Mouse (Mus musculus) liver, embryonic 14.5 days (tissue): ENCODE data around the gene Gm21976. TPM values are rescaled to one million over a fixed set of nuclear protein-coding genes. Genes with fewer than 3 reads are reported as not detected.

Experiments
- ATAC-seq: fragments of 200-750 bp; cut with Nextera tagmentation; 2 replicates; pipeline ENCODE4 v1.8.0; 2017; ENCODE audit warnings: moderate number of reproducible peaks, mild to moderate bottlenecking, moderate library complexity; ENCODE audit not compliant: insufficient read depth
- DNase-seq, 3 experiments: peaks; one replicate each; pipeline ENCODE4 v3.0.0-alpha.2; 2012 to 2013; ENCODE audit warnings: low read depth in 3 of 3, low spot score in 3 of 3
- H3K27ac ChIP-seq: fragments of 300-500 bp; sonication (generic); 2 replicates; pipeline ENCODE4 v1.5.1; 2014; ENCODE audit warnings: moderate library complexity, mild to moderate bottlenecking, control low read depth, inconsistent platforms
- H3K27me3 ChIP-seq: fragments of 300-500 bp; sonication (generic); 2 replicates; pipeline ENCODE4 v1.6.1; 2014; ENCODE audit warnings: mild to moderate bottlenecking, low read length, moderate library complexity; ENCODE audit not compliant: control insufficient read depth, insufficient read depth
- H3K36me3 ChIP-seq: fragments of 300-500 bp; sonication (generic); replicated peaks from 2 replicates; pipeline ENCODE4 v1.6.1; 2014; ENCODE audit warnings: low read depth; ENCODE audit not compliant: control insufficient read depth, insufficient read depth
- H3K4me1 ChIP-seq, 2 experiments: fragments of 200-500 bp in 1 of 2; fragments of 300-500 bp in 1 of 2; sonication (generic) in 1 of 2; replicated peaks; 2 replicates each; pipeline ENCODE4 v1.6.1; 2012 to 2014; ENCODE audit warnings: antibody characterized with exemption in 1 of 2, inconsistent platforms in 1 of 2, low read length in 1 of 2; ENCODE audit not compliant: control insufficient read depth in 2 of 2, insufficient read depth in 2 of 2
- H3K4me2 ChIP-seq: fragments of 300-500 bp; sonication (generic); 2 replicates; pipeline ENCODE4 v1.6.1; 2014; ENCODE audit warnings: low read depth, mild to moderate bottlenecking, control low read depth, moderate library complexity
- H3K4me3 ChIP-seq, 2 experiments: fragments of 200-500 bp in 1 of 2; fragments of 300-500 bp in 1 of 2; sonication (generic) in 1 of 2; 2 replicates each; pipeline ENCODE4 v1.5.1; 2012 to 2014; ENCODE audit warnings: low read depth in 2 of 2, low read length in 2 of 2, mild to moderate bottlenecking in 2 of 2, control low read depth in 1 of 2, inconsistent platforms in 1 of 2, moderate library complexity in 1 of 2; ENCODE audit not compliant: insufficient read depth in 1 of 2
- H3K9ac ChIP-seq: fragments of 300-500 bp; sonication (generic); replicated peaks from 2 replicates; pipeline ENCODE4 v1.6.1; 2014; ENCODE audit warnings: mild to moderate bottlenecking, control low read depth, moderate library complexity
- H3K9me3 ChIP-seq: fragments of 300-500 bp; sonication (generic); 2 replicates; pipeline ENCODE4 v1.6.1; 2016; ENCODE audit warnings: low read length, mixed read lengths; ENCODE audit not compliant: control insufficient read depth
- CTCF ChIP-seq: IDR thresholded peaks from 2 replicates; pipeline ENCODE4 v1.5.1; 2016; ENCODE audit warnings: antibody characterized with exemption, low read depth, control low read depth
- EP300 ChIP-seq: IDR thresholded peaks from 2 replicates; pipeline ENCODE4 v1.6.1; 2016; ENCODE audit warnings: antibody characterized with exemption, low read depth
- WGBS: fragments of 180-500 bp; shearing (Covaris S2); extraction: QIAGEN DNeasy Blood & Tissue Kit; methylation state at CpG from one replicate; pipeline ENCODE4 v1.1.7; 2014; ENCODE audit not compliant: insufficient replicate concordance; 5-methylcytosine and 5-hydroxymethylcytosine counted together
- polyA plus RNA-seq, 2 experiments: library from polyadenylated mRNA; depleted of rRNA in 1 of 2; stranded (reverse) in 1 of 2; unstranded in 1 of 2; fragments of >200 nt; fragmentation: Nextera tagmentation in 1 of 2; extraction: Ambion mirVana in 1 of 2; gene quantifications; 2 replicates each; pipeline versions ENCODE4 v1.2.1 to v1.2.3; 2012 to 2014

Gene Gm21976
- polyA plus RNA-seq, 2 experiments = not detected

- Histone ChIP-seq H3K27me3 (no peaks in the 10 kb centered on the region), H3K4me1 (no peaks in the 10 kb centered on the region), H3K4me3 (no peak overlapping the region), H3K9me3 (no peaks in the 10 kb centered on the region), H3K27ac (no peak overlapping the region), H3K4me2 (no peak overlapping the region), H3K9ac (no peak overlapping the region), H3K36me3 (no peaks in the 10 kb centered on the region)
- ATAC-seq (no peak), DNase-seq (no peak)
- WGBS = 38% methylated on average over 2 of the region's 2 CpGs
- TF ChIP-seq CTCF (peak; percentile 54), EP300 (no peak)
Measured at GRCm38 (mm10) chr13:98332106-98332505, 52.4 kb downstream of the Gm21976 start.

GRCm38 (mm10) chr13:98336205-98336604, 56.5 kb downstream of the Gm21976 start:
- 71% methylated on average over 1 of the region's 1 CpGs for WGBS
- no peak overlapping the region for H3K27ac ChIP-seq
- H3K36me3 ChIP-seq = no peaks in the 10 kb centered on the region

DNA sequence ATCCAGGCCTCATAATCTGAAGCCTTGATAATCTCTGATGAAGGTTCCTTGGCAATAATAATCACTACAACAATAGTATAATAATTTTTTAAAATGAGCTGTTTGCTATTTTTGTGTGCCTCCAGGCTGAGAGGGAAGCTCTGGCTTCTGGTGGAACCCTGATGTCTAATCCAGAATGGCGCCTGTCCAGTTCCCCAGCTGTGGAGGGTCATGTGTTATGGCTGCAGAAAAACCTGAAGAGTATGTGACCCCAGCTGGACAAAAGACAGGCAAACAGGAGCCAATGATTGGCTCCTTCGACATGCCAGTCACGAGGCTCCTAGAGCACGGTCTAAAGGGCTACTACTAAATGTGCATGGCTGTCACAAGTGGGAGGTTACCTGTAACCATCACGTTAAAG, 60.8 kb downstream of the Gm21976 start:
- 50% methylated on average over 5 of the region's 5 CpGs for WGBS
- TF ChIP-seq EP300 (no peak), CTCF (no peak)
- H3K9ac ChIP-seq = no peak overlapping the region
- DNase-seq (no peak), ATAC-seq (no peak)
- H3K4me3 ChIP-seq = no peak overlapping the region
- H3K27me3 ChIP-seq = no peaks in the 10 kb centered on the region
- no peak overlapping the region for H3K27ac ChIP-seq
- no peaks in the 10 kb centered on the region for H3K36me3 ChIP-seq
- H3K9me3 ChIP-seq = no peaks in the 10 kb centered on the region
- H3K4me2 ChIP-seq = no peak overlapping the region
- no peaks in the 10 kb centered on the region for H3K4me1 ChIP-seq

More at GRCm38 (mm10) chr13:98336205-98336604, 56.5 kb downstream of the Gm21976 start:
- DNase-seq (no peak), ATAC-seq (no peak)
- no peaks in the 10 kb centered on the region for H3K9me3 ChIP-seq
- H3K4me2 ChIP-seq = no peak overlapping the region
- no peaks in the 10 kb centered on the region for H3K4me1 ChIP-seq
- H3K9ac ChIP-seq = no peak overlapping the region
- TF ChIP-seq EP300 = no peak
- TF ChIP-seq CTCF = no peak
- no peak overlapping the region for H3K4me3 ChIP-seq
- H3K27me3 ChIP-seq = no peaks in the 10 kb centered on the region

GRCm38 (mm10) chr13:98349491-98349890, 69.8 kb downstream of the Gm21976 start:
- WGBS = 60% methylated on average over 4 of the region's 4 CpGs
- H3K4me3 ChIP-seq = no peak overlapping the region
- H3K9me3 ChIP-seq = no peaks in the 10 kb centered on the region
- H3K4me1 ChIP-seq = no peaks in the 10 kb centered on the region
- H3K36me3 ChIP-seq = no peaks in the 10 kb centered on the region
- DNase-seq (no peak), ATAC-seq (no peak)
- peaks cover 42% of the 10 kb centered on the region for H3K27me3 ChIP-seq
- TF ChIP-seq EP300 (no peak), CTCF (no peak)
- H3K27ac ChIP-seq = no peak overlapping the region
- no peak overlapping the region for H3K9ac ChIP-seq
- H3K4me2 ChIP-seq = no peak overlapping the region

- Histone ChIP-seq H3K27me3 (peaks cover 60% of the 10 kb centered on the region), H3K4me2 (no peak overlapping the region), H3K9ac (no peak overlapping the region), H3K27ac (no peak overlapping the region), H3K4me1 (no peaks in the 10 kb centered on the region), H3K36me3 (no peaks in the 10 kb centered on the region), H3K4me3 (no peak overlapping the region), H3K9me3 (no peaks in the 10 kb centered on the region)
- ATAC-seq = no peak
- peak; percentile 71 for TF ChIP-seq CTCF
- TF ChIP-seq EP300 = no peak
- WGBS = 6% methylated on average over 8 of the region's 8 CpGs
- DNase-seq = no peak
Measured at GRCm38 (mm10) chr13:98351527-98351926, 71.8 kb downstream of the Gm21976 start.
